Comparison of ENCODE assay signal across 14 mouse cellular contexts in genomic region chr6:121076929-121077566, GRCm38 (mm10). TPM values are rescaled to one million over a fixed set of nuclear protein-coding genes. Genes with fewer than 3 reads are reported as not detected.
A peak's percentile ranks its signal among the peaks of the same experiment; 100 is the strongest.
DNase-seq lines count a peak whose midpoint lies in the region; ATAC-seq lines count a peak whose summit lies in the region.
"Had no signal": no experiment of that assay in that cellular context is flagged by ENCODE, and none has a peak within 500 bp of the region (broad histone marks: within the 10 kb centered on the region; RNA-seq: fewer than 3 reads in every experiment).

No protein-coding gene starts in this region.

- peak; percentile 73 for ATAC-seq in common myeloid progenitor, adult 5-6 weeks (replicated peaks; ENCODE audit: low read depth, poor library complexity, severe bottlenecking)
- ATAC-seq in megakaryocyte, adult 5-6 weeks (ENCODE audit: poor library complexity, severe bottlenecking), result peak; percentile 78
- no peak for ATAC-seq in cerebellum, adult (ENCODE audit: insufficient number of reproducible peaks, low FRiP score, low TSS enrichment)

- DNase-seq in heart, embryonic 10.5 days (ENCODE audit: low spot score), result no peak
- no peak for DNase-seq in heart, postnatal 36 days
- peak; percentile 48 for DNase-seq in A20 (ENCODE audit: low read depth, low spot score)
- DNase-seq in left cerebral cortex, postnatal 14 days (ENCODE audit: low spot score in 2 of 2), result no peak
- no peak for DNase-seq in adrenal gland, postnatal 14 days
- DNase-seq: cerebellum, adult 9-11 months; kidney, adult 9 months had no signal

- intact Hi-C loops in heart, postnatal 36 days (cut with DNase I), result no loop called here
- intact Hi-C loops in left cerebral cortex, postnatal 14 days (cut with DNase I), result no loop called here

- no peaks in the 10 kb centered on the region for H3K27me3 ChIP-seq in heart, embryonic 10.5 days (ENCODE audit: insufficient read depth, poor library complexity, severe bottlenecking)
- H3K27me3 ChIP-seq: liver, embryonic 15.5 days had no signal

- H3K4me3 ChIP-seq in heart, embryonic 10.5 days, result no peak overlapping the region
- H3K4me3 ChIP-seq: forebrain, embryonic 10.5 days; layer of hippocampus, adult 2 months; liver, embryonic 15.5 days; myocyte had no signal

- WGBS in heart, embryonic 10.5 days, result 67% methylated on average over 12 of the region's 12 CpGs

- no peaks in the 10 kb centered on the region for H3K36me3 ChIP-seq in heart, embryonic 10.5 days
- H3K36me3 ChIP-seq: forebrain, embryonic 10.5 days; liver, embryonic 15.5 days had no signal

- peaks cover 88% of the 10 kb centered on the region for H3K4me1 ChIP-seq in heart, embryonic 10.5 days

- peak overlapping the region; percentile 67; the same call in 1 of the 2 replicates for H3K27ac ChIP-seq in heart, embryonic 10.5 days
- H3K27ac ChIP-seq: forebrain, embryonic 10.5 days; layer of hippocampus, adult 2 months; liver, embryonic 15.5 days had no signal

- H3K9me3 ChIP-seq in heart, embryonic 10.5 days, result no peaks in the 10 kb centered on the region
- H3K9me3 ChIP-seq: forebrain, embryonic 10.5 days; liver, embryonic 15.5 days had no signal

RNA-seq across cellular contexts. Expression of gene Mical3, which starts 53.8 kb away (rescaled TPM):
- 25.8 and 37.3 TPM in 2 replicates for polyA plus RNA-seq in heart, embryonic 10.5 days (2016; fragmentation: Nextera tagmentation; extraction: Ambion mirVana)
- 100 to 1,000 TPM; 119 to 136 TPM for total RNA-seq in heart, postnatal 36 days (2021)
- total RNA-seq in common myeloid progenitor, adult 5-6 weeks (2017), result 22.0 and 24.3 TPM in 2 replicates
- 4.3 and 7.7 TPM in 2 replicates for total RNA-seq in megakaryocyte, adult 5-6 weeks (2015)
- 2.4 TPM in 2 replicates for total RNA-seq in megakaryocyte, adult 5-6 weeks (2017)
- 100 to 1,000 TPM; 107 to 142 TPM for total RNA-seq in left cerebral cortex, postnatal 14 days (2021)
- total RNA-seq in adrenal gland, postnatal 14 days (2021), result 56.9 and 59.6 TPM in 2 replicates
